Mouse (Mus musculus) midbrain, embryonic 16.5 days (tissue): ENCODE results near the gene Trpt1. TPM values are rescaled to one million over a fixed set of nuclear protein-coding genes. Genes with fewer than 3 reads are reported as not detected.

Experiments
- ATAC-seq: fragments of 200-750 bp; cut with Nextera tagmentation; 2 replicates; pipeline ENCODE4 v1.8.0; 2017; ENCODE audit warnings: moderate TSS enrichment
- H3K27ac ChIP-seq: fragments of 300-500 bp; sonication (generic); 2 replicates; pipeline ENCODE4 v1.5.1; 2014; ENCODE audit warnings: mild to moderate bottlenecking, low read length, mixed read lengths
- H3K27me3 ChIP-seq: fragments of 300-500 bp; sonication (generic); 2 replicates; pipeline ENCODE4 v1.6.1; 2014; ENCODE audit warnings: low read depth, low read length, mixed read lengths; ENCODE audit not compliant: control insufficient read depth, insufficient read depth
- H3K36me3 ChIP-seq: fragments of 300-500 bp; sonication (generic); 2 replicates; pipeline ENCODE4 v1.6.1; 2014; ENCODE audit warnings: mild to moderate bottlenecking, low read length, moderate library complexity, mixed read lengths; ENCODE audit not compliant: control insufficient read depth, insufficient read depth
- H3K4me1 ChIP-seq: fragments of 300-500 bp; sonication (generic); 2 replicates; pipeline ENCODE4 v1.6.1; 2014; ENCODE audit warnings: mild to moderate bottlenecking, low read length, mixed read lengths; ENCODE audit not compliant: control insufficient read depth, insufficient read depth
- H3K4me2 ChIP-seq: fragments of 300-500 bp; sonication (generic); 2 replicates; pipeline ENCODE4 v1.6.1; 2014; ENCODE audit warnings: mild to moderate bottlenecking, low read length, mixed read lengths
- H3K4me3 ChIP-seq: fragments of 300-500 bp; sonication (generic); 2 replicates; pipeline ENCODE4 v1.5.1; 2014; ENCODE audit warnings: low read depth, mild to moderate bottlenecking, low read length, moderate library complexity, mixed read lengths
- H3K9ac ChIP-seq: fragments of 300-500 bp; sonication (generic); 2 replicates; pipeline ENCODE4 v1.6.1; 2014; ENCODE audit warnings: low read depth, low read length, mixed read lengths
- H3K9me3 ChIP-seq: fragments of 300-500 bp; sonication (generic); replicated peaks from 2 replicates; pipeline ENCODE4 v1.6.1; 2014; ENCODE audit warnings: mild to moderate bottlenecking, low read length, mixed read lengths; ENCODE audit not compliant: control insufficient read depth, poor library complexity, severe bottlenecking
- WGBS: fragments of 180-500 bp; shearing (Covaris S2); extraction: QIAGEN DNeasy Blood & Tissue Kit; methylation state at CpG from one replicate; pipeline ENCODE4 v1.1.7; 2014; 5-methylcytosine and 5-hydroxymethylcytosine counted together
- polyA plus RNA-seq: library from polyadenylated mRNA; unstranded; fragments of >200 nt; fragmentation: Nextera tagmentation; extraction: Ambion mirVana; gene quantifications from 2 replicates; pipeline ENCODE4 v1.2.1, GENCODE M21; 2015

The Trpt1 gene
- polyA plus RNA-seq, 1 experiment from 2014 or later, result 17.3 TPM

GRCm38 (mm10) chr19:7019191-7019590, 23.3 kb downstream of the Trpt1 start, which contains the start of gene Fermt3:
TSS of gene Fermt3 (minus strand) at chr19:7019469.
- 92% methylated on average over 5 of the region's 5 CpGs for WGBS
- H3K27me3 ChIP-seq, result no peaks in the 10 kb centered on the region
- H3K27ac ChIP-seq, result no peak within 1 kb of the TSS
- H3K9ac ChIP-seq, result no peak within 1 kb of the TSS
- no peak for ATAC-seq
- H3K4me1 ChIP-seq, result no peaks in the 10 kb centered on the region
- H3K4me2 ChIP-seq, result no peak within 1 kb of the TSS
- H3K9me3 ChIP-seq, result no peaks in the 10 kb centered on the region
- peaks cover 24% of the 10 kb centered on the region for H3K36me3 ChIP-seq
- no peak within 1 kb of the TSS for H3K4me3 ChIP-seq

GRCm38 (mm10) chr19:7020224-7020641, 24.3 kb downstream of the Trpt1 start:
- no peak overlapping the region for H3K4me2 ChIP-seq
- H3K36me3 ChIP-seq, result peaks cover 33% of the 10 kb centered on the region
- H3K27me3 ChIP-seq, result no peaks in the 10 kb centered on the region
- H3K9ac ChIP-seq, result no peak overlapping the region
- no peaks in the 10 kb centered on the region for H3K9me3 ChIP-seq
- no peak overlapping the region for H3K4me3 ChIP-seq
- no peak overlapping the region for H3K27ac ChIP-seq
- no peaks in the 10 kb centered on the region for H3K4me1 ChIP-seq
- ATAC-seq, result peak; percentile 71; the same call in 1 of the 2 replicates
- 51% methylated on average over 3 of the region's 3 CpGs for WGBS

- Histone ChIP-seq H3K27me3 (no peaks in the 10 kb centered on the region), H3K27ac (no peak overlapping the region), H3K4me1 (no peaks in the 10 kb centered on the region), H3K36me3 (peaks cover 62% of the 10 kb centered on the region), H3K9ac (no peak overlapping the region), H3K9me3 (no peaks in the 10 kb centered on the region), H3K4me2 (no peak overlapping the region), H3K4me3 (no peak overlapping the region)
- WGBS, result 98% methylated on average over 5 of the region's 5 CpGs
- ATAC-seq, result no peak
Measured at GRCm38 (mm10) chr19:7029531-7029930, 33.6 kb downstream of the Trpt1 start.

GRCm38 (mm10) chr19:7034006-7034405, 38.1 kb downstream of the Trpt1 start:
- peaks cover 23% of the 10 kb centered on the region for H3K4me1 ChIP-seq
- H3K4me3 ChIP-seq, result no peak overlapping the region
- H3K27ac ChIP-seq, result no peak overlapping the region
- H3K9ac ChIP-seq, result no peak overlapping the region
- no peak overlapping the region for H3K4me2 ChIP-seq
- H3K27me3 ChIP-seq, result no peaks in the 10 kb centered on the region
- WGBS, result 88% methylated on average over 5 of the region's 5 CpGs
- ATAC-seq, result no peak
- H3K9me3 ChIP-seq, result no peaks in the 10 kb centered on the region
- peaks cover 37% of the 10 kb centered on the region for H3K36me3 ChIP-seq

GRCm38 (mm10) chr19:7039088-7039720, 43.3 kb downstream of the Trpt1 start:
- ATAC-seq, result peak; percentile 6; the same call in 1 of the 2 replicates
- peak overlapping the region; percentile 89 for H3K27ac ChIP-seq
- peaks cover 30% of the 10 kb centered on the region for H3K4me1 ChIP-seq
- under 1% methylated on average over 35 of the region's 35 CpGs for WGBS
- peak overlapping the region; percentile 91 for H3K4me3 ChIP-seq
- H3K27me3 ChIP-seq, result no peaks in the 10 kb centered on the region
- H3K9ac ChIP-seq, result peak overlapping the region; percentile 91
- H3K4me2 ChIP-seq, result peak overlapping the region; percentile 84
- no peaks in the 10 kb centered on the region for H3K9me3 ChIP-seq
- H3K36me3 ChIP-seq, result peaks cover 5% of the 10 kb centered on the region; the same call in 1 of the 2 replicates

GRCm38 (mm10) chr19:7039841-7040636, 44.1 kb downstream of the Trpt1 start, which contains the start of gene Stip1:
TSS of gene Stip1 (minus strand) at chr19:7039967.
- peak within 1 kb of the TSS; percentile 91 for H3K4me3 ChIP-seq
- WGBS, result under 1% methylated on average over 46 of the region's 49 CpGs
- no peaks in the 10 kb centered on the region for H3K36me3 ChIP-seq
- peak within 1 kb of the TSS; percentile 95 for H3K27ac ChIP-seq
- peak within 1 kb of the TSS; percentile 91 for H3K9ac ChIP-seq
- no peaks in the 10 kb centered on the region for H3K27me3 ChIP-seq
- peak; percentile 99 for ATAC-seq
- no peaks in the 10 kb centered on the region for H3K9me3 ChIP-seq
- peak within 1 kb of the TSS; percentile 93 for H3K4me2 ChIP-seq
- peaks cover 30% of the 10 kb centered on the region for H3K4me1 ChIP-seq

- 0 out of 2 replicates have a peak, but pooled peaks have one; percentile 1 for ATAC-seq
- WGBS, result 28% methylated on average over 13 of the region's 13 CpGs
- Histone ChIP-seq H3K36me3 (no peaks in the 10 kb centered on the region), H3K4me3 (peak overlapping the region; percentile 57), H3K4me1 (peaks cover 30% of the 10 kb centered on the region), H3K9me3 (no peaks in the 10 kb centered on the region), H3K9ac (peak overlapping the region; percentile 87), H3K4me2 (peak overlapping the region; percentile 93), H3K27me3 (no peaks in the 10 kb centered on the region), H3K27ac (peak overlapping the region; percentile 95)
Measured at GRCm38 (mm10) chr19:7040637-7041130, 44.8 kb downstream of the Trpt1 start.

- Histone ChIP-seq H3K4me3 (no peak overlapping the region), H3K4me2 (peak overlapping the region; percentile 93), H3K27ac (peak overlapping the region; percentile 95), H3K4me1 (peaks cover 28% of the 10 kb centered on the region), H3K27me3 (no peaks in the 10 kb centered on the region), H3K36me3 (no peaks in the 10 kb centered on the region), H3K9ac (no peak overlapping the region), H3K9me3 (no peaks in the 10 kb centered on the region)
- 88% methylated on average over 2 of the region's 2 CpGs for WGBS
- no peak for ATAC-seq
Measured at GRCm38 (mm10) chr19:7041171-7041570, 45.2 kb downstream of the Trpt1 start.

GRCm38 (mm10) chr19:7044279-7044678, 48.3 kb downstream of the Trpt1 start:
- 75% methylated on average over 4 of the region's 4 CpGs for WGBS
- Histone ChIP-seq H3K27me3 (no peaks in the 10 kb centered on the region), H3K27ac (no peak overlapping the region), H3K9ac (no peak overlapping the region), H3K4me2 (no peak overlapping the region), H3K9me3 (no peaks in the 10 kb centered on the region), H3K4me3 (no peak overlapping the region), H3K4me1 (peaks cover 5% of the 10 kb centered on the region), H3K36me3 (no peaks in the 10 kb centered on the region)
- ATAC-seq, result no peak
